Mouse (Mus musculus): ENCODE results near the gene Coro2a. TPM values are rescaled to one million over a fixed set of nuclear protein-coding genes. Genes with fewer than 3 reads are reported as not detected.

The Coro2a gene
- total and polyA plus RNA-seq, 3 experiments: 0.35 to 6.8 TPM; not detected in 1

DNA sequence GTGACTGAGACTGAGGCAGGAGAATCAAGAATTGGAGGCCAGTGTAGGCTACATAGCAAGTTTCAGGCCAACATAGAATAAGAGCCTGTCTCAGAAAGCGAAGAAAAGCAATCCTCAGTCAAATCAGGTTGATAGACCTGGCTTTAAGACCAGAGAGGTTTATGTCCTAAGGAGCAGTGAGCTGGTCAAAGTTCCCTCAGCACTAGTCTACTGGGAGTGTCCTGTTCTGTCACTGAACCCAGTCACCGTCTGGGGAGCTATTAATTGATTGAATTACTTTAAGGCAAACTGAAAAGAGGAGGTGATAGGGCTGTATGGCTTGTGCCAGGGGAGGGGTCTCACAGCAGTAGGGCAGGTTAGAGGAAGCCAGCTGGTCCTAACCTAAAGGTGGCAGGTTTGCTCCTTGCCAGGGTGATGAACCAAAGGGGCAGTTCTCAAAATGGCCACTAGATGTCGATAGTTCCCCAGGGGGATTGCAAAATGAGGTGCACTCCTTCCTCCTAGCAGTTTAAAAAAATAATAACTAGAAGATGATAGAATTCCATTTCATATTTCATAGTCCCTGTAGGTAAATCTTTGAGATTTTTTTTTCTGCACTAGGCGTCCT is 104.6 kb downstream of the Coro2a start (continued):
- TF ChIP-seq BHLHE40 (IDR thresholded peaks at IDR 0.05; ENCODE audit: borderline replicate concordance, low read depth, low read length) (no peak), ZKSCAN1 (IDR thresholded peaks at IDR 0.05; ENCODE audit: low read depth, low read length) (no peak), EP300 (IDR thresholded peaks at IDR 0.05; ENCODE audit: low read depth in 1 of 2, low read length in 2 of 2) (no peak), MYC (IDR thresholded peaks at IDR 0.05; ENCODE audit: low read depth, low read length) (no peak), MXI1 (IDR thresholded peaks at IDR 0.05; ENCODE audit: low read depth, low read length) (no peak)

- Histone ChIP-seq H3K27me3 (ENCODE audit: control insufficient read depth in 1 of 2, insufficient read depth in 2 of 2, low read length in 2 of 2) (no peaks in the 10 kb centered on the region), H3K27ac (ENCODE audit: control insufficient read depth, low read depth, low read length) (no peak overlapping the region), H3K79me2 (ENCODE audit: control insufficient read depth, insufficient read depth, low read length, poor library complexity) (peaks cover 14% of the 10 kb centered on the region), H3K4me1 (ENCODE audit: control insufficient read depth in 1 of 2, insufficient read depth in 2 of 2, low read length in 2 of 2) (peaks cover 0 to 2% of the 10 kb centered on the region in 2 experiments; a peak in 2 of 4 replicates), H3K36me3 (ENCODE audit: control insufficient read depth in 1 of 2, insufficient read depth in 2 of 2, low read length in 2 of 2) (peaks cover 7 to 16% of the 10 kb centered on the region in 2 experiments), H3K9me3 (replicated peaks; ENCODE audit: insufficient read depth, low read length) (no peaks in the 10 kb centered on the region), H3K9ac (ENCODE audit: control insufficient read depth, low read depth, low read length, poor library complexity, severe bottlenecking) (no peak overlapping the region), H3K4me3 (ENCODE audit: control insufficient read depth in 1 of 2, insufficient read depth in 1 of 2, low read depth in 2 of 2, low read length in 2 of 2) (no peak overlapping the region)
- DNase-seq (ENCODE audit: low read depth, low spot score): no peak
- no peak for TF ChIP-seq CHD2 (IDR thresholded peaks at IDR 0.05; ENCODE audit: low read length)
- TF ChIP-seq MAFK (IDR thresholded peaks at IDR 0.05; ENCODE audit: borderline replicate concordance, low read depth, low read length): no peak
- no peak for TF ChIP-seq RAD21 (IDR thresholded peaks at IDR 0.05; ENCODE audit: low read depth, low read length)
- TF ChIP-seq EP300 (IDR thresholded peaks at IDR 0.05; ENCODE audit: low read depth in 1 of 2, low read length in 2 of 2): no peak
- no peak for TF ChIP-seq NELFE (IDR thresholded peaks at IDR 0.05; ENCODE audit: low read depth, low read length)
- no peak for TF ChIP-seq TCF12 (IDR thresholded peaks at IDR 0.05; ENCODE audit: low read depth, low read length)
- TF ChIP-seq GATA1 (IDR thresholded peaks at IDR 0.05; ENCODE audit: low read depth, low read length): no peak
- TF ChIP-seq TAL1 (IDR thresholded peaks at IDR 0.05; ENCODE audit: low read length): no peak
- TF ChIP-seq MAZ (IDR thresholded peaks at IDR 0.05; ENCODE audit: low read depth, low read length): no peak
These were observed 106.5 kb downstream of the Coro2a start for GRCm38 (mm10) chr4:46495543-46495942.

GRCm38 (mm10) chr4:46493071-46493470 is 108.9 kb downstream of the Coro2a start:
- Histone ChIP-seq H3K36me3 (ENCODE audit: control insufficient read depth in 1 of 2, insufficient read depth in 2 of 2, low read length in 2 of 2) (peaks cover 12 to 16% of the 10 kb centered on the region in 2 experiments), H3K27ac (ENCODE audit: control insufficient read depth, low read depth, low read length) (no peak overlapping the region), H3K79me2 (ENCODE audit: control insufficient read depth, insufficient read depth, low read length, poor library complexity) (peaks cover 26% of the 10 kb centered on the region), H3K9me3 (replicated peaks; ENCODE audit: insufficient read depth, low read length) (no peaks in the 10 kb centered on the region), H3K4me3 (ENCODE audit: control insufficient read depth in 1 of 2, insufficient read depth in 1 of 2, low read depth in 2 of 2, low read length in 2 of 2) (no peak overlapping the region), H3K27me3 (ENCODE audit: control insufficient read depth in 1 of 2, insufficient read depth in 2 of 2, low read length in 2 of 2) (no peaks in the 10 kb centered on the region), H3K4me1 (ENCODE audit: control insufficient read depth in 1 of 2, insufficient read depth in 2 of 2, low read length in 2 of 2) (peaks cover 5 to 7% of the 10 kb centered on the region in 2 experiments), H3K9ac (ENCODE audit: control insufficient read depth, low read depth, low read length, poor library complexity, severe bottlenecking) (no peak overlapping the region)
- no peak for DNase-seq (ENCODE audit: low read depth, low spot score)
- TF ChIP-seq SMC3 (IDR thresholded peaks at IDR 0.05; ENCODE audit: low read depth, low read length): no peak
- no peak for TF ChIP-seq EP300 (IDR thresholded peaks at IDR 0.05; ENCODE audit: low read depth in 1 of 2, low read length in 2 of 2)
- no peak for TF ChIP-seq CHD2 (IDR thresholded peaks at IDR 0.05; ENCODE audit: low read length)
- TF ChIP-seq MAFK (IDR thresholded peaks at IDR 0.05; ENCODE audit: borderline replicate concordance, low read depth, low read length): no peak
- no peak for TF ChIP-seq NELFE (IDR thresholded peaks at IDR 0.05; ENCODE audit: low read depth, low read length)
- TF ChIP-seq TCF12 (IDR thresholded peaks at IDR 0.05; ENCODE audit: low read depth, low read length): no peak
- TF ChIP-seq ETS1 (IDR thresholded peaks at IDR 0.05; ENCODE audit: low read depth, low read length): no peak
- TF ChIP-seq KAT2A (conservative IDR thresholded peaks at IDR 0.05; ENCODE audit: low read depth, low read length): no peak
- TF ChIP-seq TAL1 (IDR thresholded peaks at IDR 0.05; ENCODE audit: low read length): no peak
- TF ChIP-seq JUND (IDR thresholded peaks at IDR 0.05; ENCODE audit: low read depth, low read length): no peak
- no peak for TF ChIP-seq CHD1 (IDR thresholded peaks at IDR 0.05; ENCODE audit: low read depth, low read length)
- TF ChIP-seq MXI1 (IDR thresholded peaks at IDR 0.05; ENCODE audit: low read depth, low read length): no peak
- TF ChIP-seq BHLHE40 (IDR thresholded peaks at IDR 0.05; ENCODE audit: borderline replicate concordance, low read depth, low read length): no peak
- TF ChIP-seq UBTF (IDR thresholded peaks at IDR 0.05; ENCODE audit: borderline replicate concordance, insufficient read depth, low read depth, low read length): no peak
- no peak for TF ChIP-seq TBP (IDR thresholded peaks at IDR 0.05; ENCODE audit: low read depth, low read length)
- no peak for TF ChIP-seq MAX (IDR thresholded peaks at IDR 0.05; ENCODE audit: low read length)
- TF ChIP-seq MEF2A (IDR thresholded peaks at IDR 0.05; ENCODE audit: extremely low read depth, insufficient replicate concordance, low read depth, low read length, poor library complexity, severe bottlenecking): no peak
- TF ChIP-seq ZMIZ1 (IDR thresholded peaks at IDR 0.05; ENCODE audit: low read depth, low read length): no peak
